Mouse (Mus musculus) spleen, postnatal 36 days (tissue): ENCODE measurements around the gene Ush1g.
A peak's percentile ranks its signal among the peaks of the same experiment; 100 is the strongest.

Experiments
- DNase-seq, 2 experiments: peaks; one replicate each; pipeline ENCODE4 v3.0.0; 2022; ENCODE audit warnings: low spot score in 2 of 2, mixed read lengths in 1 of 2

Gene Ush1g

GRCm38 (mm10) chr11:115334531-115334930 lies 12.7 kb upstream of the Ush1g start, which contains the start of gene Otop3:
Gene Otop3, plus strand, starts transcription at chr11:115334731.
- no peak for DNase-seq

GRCm38 (mm10) chr11:115329339-115329738 lies 7.5 kb upstream of the Ush1g start:
- DNase-seq = no peak

GRCm38 (mm10) chr11:115326730-115327129 lies 4.9 kb upstream of the Ush1g start:
- DNase-seq = no peak

GRCm38 (mm10) chr11:115323354-115323753 lies 1.5 kb upstream of the Ush1g start:
- DNase-seq = no peak

GRCm38 (mm10) chr11:115319704-115320383 lies 2.0 kb downstream of the Ush1g start:
- no peak for DNase-seq

GRCm38 (mm10) chr11:115318245-115319027 lies 3.4 kb downstream of the Ush1g start:
- DNase-seq = no peak

DNA sequence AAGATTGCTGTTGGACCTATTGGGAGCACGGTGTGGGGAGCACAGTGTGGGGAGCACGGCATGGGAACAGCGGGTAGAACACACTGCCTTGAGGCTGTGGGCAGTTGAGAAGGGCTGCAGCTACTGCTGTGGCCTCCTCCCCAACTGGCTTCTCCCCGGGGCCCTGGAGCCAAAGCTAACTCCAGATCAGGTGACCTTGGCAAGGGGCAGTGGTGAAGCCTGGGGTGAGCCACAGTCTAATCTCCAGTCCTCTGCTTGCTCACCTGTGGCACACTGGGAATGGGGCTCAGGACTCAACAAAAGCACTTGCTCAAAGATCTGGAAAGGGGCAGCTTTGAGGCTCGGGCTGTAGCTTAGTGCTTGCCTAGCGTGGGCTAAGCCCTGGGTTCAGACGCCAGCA lies 4.6 kb downstream of the Ush1g start:
- DNase-seq = no peak

GRCm38 (mm10) chr11:115314249-115314648 lies 7.6 kb downstream of the Ush1g start:
- no peak for DNase-seq

DNA sequence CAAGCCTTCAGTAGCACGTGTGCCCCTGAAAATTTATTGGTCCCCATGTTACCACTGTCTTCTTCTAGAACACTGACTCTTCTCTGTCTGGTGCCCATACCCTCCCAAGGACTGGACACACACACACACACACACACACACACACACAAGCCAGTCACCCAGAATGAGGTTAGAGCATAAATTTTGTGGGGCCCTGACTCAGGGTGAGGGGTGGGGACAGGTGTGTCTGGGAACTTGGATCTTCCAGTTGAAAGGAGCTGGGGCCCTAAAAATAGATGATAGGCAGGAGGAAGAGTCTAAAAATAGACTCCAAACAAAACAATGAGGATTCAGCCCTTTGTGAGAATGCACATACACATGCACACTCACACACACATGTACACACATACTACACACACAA lies 13.1 kb downstream of the Ush1g start:
- no peak for DNase-seq

GRCm38 (mm10) chr11:115306863-115307262 lies 15.0 kb downstream of the Ush1g start, which contains the start of gene Otop2:
Gene Otop2, plus strand, starts transcription at chr11:115307163.
- DNase-seq = no peak

DNA sequence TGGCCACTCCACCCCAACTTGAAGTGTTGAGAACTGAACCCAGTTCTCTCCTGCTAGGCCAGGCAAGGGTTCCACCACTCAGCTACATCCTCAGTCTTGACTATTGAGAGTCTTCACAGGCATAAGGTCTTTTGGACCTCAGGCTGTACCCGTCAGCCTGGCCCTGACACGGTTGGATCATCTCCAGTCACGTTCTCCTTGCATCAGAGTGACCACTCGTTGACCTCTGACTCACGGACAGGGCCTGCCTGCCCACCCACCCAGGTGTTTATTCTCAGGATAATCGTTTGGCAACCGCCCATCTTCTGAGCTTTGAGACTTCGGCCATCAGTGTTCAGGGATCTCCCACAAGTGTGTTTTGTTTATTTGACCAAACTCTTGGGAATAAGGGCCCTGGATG lies 18.7 kb downstream of the Ush1g start:
- DNase-seq = no peak

- DNase-seq = no peak
Measured at GRCm38 (mm10) chr11:115301351-115301750, 20.5 kb downstream of the Ush1g start.

GRCm38 (mm10) chr11:115300745-115301144 lies 21.1 kb downstream of the Ush1g start:
- DNase-seq = no peak

- DNase-seq = no peak
Measured at GRCm38 (mm10) chr11:115298160-115298559, 23.7 kb downstream of the Ush1g start.

DNA sequence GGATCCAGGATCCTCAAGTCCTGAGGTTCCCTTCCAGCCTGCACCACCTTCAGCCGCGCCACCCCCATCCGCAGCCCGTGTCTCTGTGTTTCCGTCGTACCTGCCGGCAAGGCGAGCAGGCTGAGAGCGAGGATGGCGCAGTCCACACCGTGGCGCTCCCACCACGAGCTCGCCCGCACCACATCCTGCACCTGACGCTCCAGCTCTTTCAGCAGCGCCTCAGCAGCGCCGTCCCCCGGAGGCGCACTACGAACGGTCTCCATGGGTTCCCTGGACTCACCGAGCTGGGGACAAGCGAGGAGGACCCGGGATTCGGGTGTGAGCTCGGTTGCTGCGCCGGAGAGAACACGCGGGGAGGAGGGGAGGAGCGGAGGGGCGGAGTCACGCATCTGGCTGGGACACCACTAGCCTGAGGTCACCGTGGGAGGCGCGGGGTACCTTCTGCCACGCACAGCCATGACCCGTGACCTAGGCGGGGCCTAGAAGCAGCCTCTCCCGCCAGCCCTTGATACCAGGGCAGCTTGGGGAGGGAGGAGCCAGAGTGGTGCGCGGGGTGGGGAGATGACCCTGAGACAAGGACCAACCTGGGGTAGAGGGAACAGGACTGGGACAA lies 24.5 kb downstream of the Ush1g start, which contains the start of gene Fads6:
Gene Fads6, minus strand, starts transcription at position 450 of the 613 bp plus-strand sequence.
- peak in 1 of 2 experiments; percentile 24 for DNase-seq

- DNase-seq = no peak
Measured at GRCm38 (mm10) chr11:115296471-115297210, 25.2 kb downstream of the Ush1g start.

- no peak for DNase-seq
Measured at GRCm38 (mm10) chr11:115295939-115296338, 25.9 kb downstream of the Ush1g start.

GRCm38 (mm10) chr11:115292631-115293375 lies 29.0 kb downstream of the Ush1g start:
- DNase-seq = no peak

DNA sequence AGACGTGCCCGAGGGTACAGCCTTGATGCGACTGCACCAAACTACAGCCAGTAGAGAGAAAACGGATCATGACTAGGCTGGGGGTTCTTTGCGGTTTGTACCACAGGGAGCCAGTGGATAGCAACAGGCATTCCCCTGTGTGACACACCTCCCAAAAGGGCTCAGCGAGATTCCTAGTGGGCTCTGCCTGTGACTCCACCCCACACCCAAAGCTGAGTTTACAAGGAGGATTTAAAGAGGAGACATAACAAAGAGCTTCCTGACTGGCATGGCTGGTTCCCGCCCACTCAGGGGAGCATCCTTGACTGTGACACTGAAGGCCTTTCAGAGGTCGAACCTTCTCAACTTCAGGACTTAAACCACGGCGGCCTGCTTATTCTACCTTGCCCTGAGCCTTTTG lies 30.3 kb downstream of the Ush1g start:
- DNase-seq = no peak

- DNase-seq = no peak
Measured at GRCm38 (mm10) chr11:115290919-115291318, 30.9 kb downstream of the Ush1g start.

- DNase-seq = no peak
Measured at GRCm38 (mm10) chr11:115290314-115290713, 31.5 kb downstream of the Ush1g start.
